Mouse (Mus musculus) kidney, embryonic 16.5 days (tissue): ENCODE measurements around the gene Il1r1. TPM values are rescaled to one million over a fixed set of nuclear protein-coding genes. Genes with fewer than 3 reads are reported as not detected.
A peak's percentile ranks its signal among the peaks of the same experiment; 100 is the strongest.

Experiments used
- ATAC-seq: fragments of 200-750 bp; cut with Nextera tagmentation; 2 replicates; pipeline ENCODE4 v1.8.0; 2017; ENCODE audit warnings: moderate TSS enrichment; ENCODE audit not compliant: low FRiP score, low TSS enrichment
- H3K27ac ChIP-seq: fragments of 300-500 bp; sonication (generic); 2 replicates; pipeline ENCODE4 v1.5.1; 2014; ENCODE audit warnings: low read length
- H3K27me3 ChIP-seq: fragments of 300-500 bp; sonication (generic); 2 replicates; pipeline ENCODE4 v1.6.1; 2014; ENCODE audit warnings: low read length, control low read depth, mixed read lengths; ENCODE audit not compliant: insufficient read depth
- H3K36me3 ChIP-seq: fragments of 300-500 bp; sonication (generic); 2 replicates; pipeline ENCODE4 v1.6.1; 2014; ENCODE audit warnings: low read length, control low read depth, mixed read lengths; ENCODE audit not compliant: insufficient read depth
- H3K4me1 ChIP-seq: fragments of 300-500 bp; sonication (generic); 2 replicates; pipeline ENCODE4 v1.6.1; 2014; ENCODE audit warnings: low read length, control low read depth, mixed read lengths; ENCODE audit not compliant: insufficient read depth
- H3K4me2 ChIP-seq: fragments of 300-500 bp; sonication (generic); replicated peaks from 2 replicates; pipeline ENCODE4 v1.6.1; 2014; ENCODE audit warnings: low read depth, low read length
- H3K4me3 ChIP-seq: fragments of 300-500 bp; sonication (generic); 2 replicates; pipeline ENCODE4 v1.5.1; 2014; ENCODE audit warnings: mild to moderate bottlenecking, low read length
- H3K9ac ChIP-seq: fragments of 300-500 bp; sonication (generic); replicated peaks from 2 replicates; pipeline ENCODE4 v1.6.1; 2014; ENCODE audit warnings: low read length
- H3K9me3 ChIP-seq: fragments of 300-500 bp; sonication (generic); 2 replicates; pipeline ENCODE4 v1.6.1; 2016; ENCODE audit warnings: low read length, control low read depth
- WGBS: fragments of 180-500 bp; shearing (Covaris S2); extraction: QIAGEN DNeasy Blood & Tissue Kit; methylation state at CpG from one replicate; pipeline ENCODE4 v1.1.7; 2014; 5-methylcytosine and 5-hydroxymethylcytosine counted together
- polyA plus RNA-seq: library from polyadenylated mRNA; unstranded; fragments of >200 nt; fragmentation: Nextera tagmentation; extraction: Ambion mirVana; gene quantifications from 2 replicates; pipeline ENCODE4 v1.2.1, GENCODE M21; 2015

Il1r1 gene
- polyA plus RNA-seq, 1 experiment from 2014 or later = 5.3 TPM

- H3K27ac ChIP-seq = no peak overlapping the region
- H3K36me3 ChIP-seq = no peaks in the 10 kb centered on the region
- ATAC-seq = no peak
- H3K4me1 ChIP-seq = peaks cover 18% of the 10 kb centered on the region
- no peak overlapping the region for H3K4me3 ChIP-seq
- H3K9ac ChIP-seq = no peak overlapping the region
- 89% methylated on average over 8 of the region's 8 CpGs for WGBS
- H3K27me3 ChIP-seq = no peaks in the 10 kb centered on the region
- no peak overlapping the region for H3K4me2 ChIP-seq
- H3K9me3 ChIP-seq = no peaks in the 10 kb centered on the region
These were observed 38.8 kb downstream of the Il1r1 start for GRCm38 (mm10) chr1:40263679-40264078.

GRCm38 (mm10) chr1:40265301-40265835, 40.5 kb downstream of the Il1r1 start:
- Histone ChIP-seq H3K36me3 (no peaks in the 10 kb centered on the region), H3K27ac (no peak overlapping the region), H3K4me1 (peaks cover 18% of the 10 kb centered on the region), H3K9me3 (no peaks in the 10 kb centered on the region), H3K4me3 (no peak overlapping the region), H3K27me3 (no peaks in the 10 kb centered on the region), H3K4me2 (no peak overlapping the region), H3K9ac (no peak overlapping the region)
- 67% methylated on average over 6 of the region's 6 CpGs for WGBS
- no peak for ATAC-seq

GRCm38 (mm10) chr1:40266431-40267260, 41.8 kb downstream of the Il1r1 start:
- Histone ChIP-seq H3K4me2 (peak overlapping the region; percentile 79), H3K9me3 (no peaks in the 10 kb centered on the region), H3K36me3 (no peaks in the 10 kb centered on the region), H3K4me3 (peak overlapping the region; percentile 56), H3K4me1 (peaks cover 18% of the 10 kb centered on the region), H3K27me3 (no peaks in the 10 kb centered on the region), H3K9ac (peak overlapping the region; percentile 75), H3K27ac (peak overlapping the region; percentile 67)
- ATAC-seq = peak; percentile 93
- 1% methylated on average over 30 of the region's 36 CpGs for WGBS

GRCm38 (mm10) chr1:40267846-40268245, 43.0 kb downstream of the Il1r1 start:
- no peaks in the 10 kb centered on the region for H3K9me3 ChIP-seq
- WGBS = 93% methylated on average over 6 of the region's 6 CpGs
- ATAC-seq = no peak
- no peak overlapping the region for H3K4me3 ChIP-seq
- no peak overlapping the region for H3K9ac ChIP-seq
- no peaks in the 10 kb centered on the region for H3K36me3 ChIP-seq
- H3K27ac ChIP-seq = no peak overlapping the region
- peak overlapping the region; percentile 79 for H3K4me2 ChIP-seq
- no peaks in the 10 kb centered on the region for H3K27me3 ChIP-seq
- H3K4me1 ChIP-seq = peaks cover 18% of the 10 kb centered on the region

GRCm38 (mm10) chr1:40268536-40268935, 43.7 kb downstream of the Il1r1 start:
- H3K27ac ChIP-seq = no peak overlapping the region
- H3K4me3 ChIP-seq = no peak overlapping the region
- H3K27me3 ChIP-seq = no peaks in the 10 kb centered on the region
- ATAC-seq = no peak
- no peaks in the 10 kb centered on the region for H3K9me3 ChIP-seq
- no peaks in the 10 kb centered on the region for H3K36me3 ChIP-seq
- no peak overlapping the region for H3K4me2 ChIP-seq
- WGBS = 74% methylated on average over 6 of the region's 6 CpGs
- no peak overlapping the region for H3K9ac ChIP-seq
- peaks cover 14% of the 10 kb centered on the region for H3K4me1 ChIP-seq

- H3K9me3 ChIP-seq = no peaks in the 10 kb centered on the region
- no peak overlapping the region for H3K4me2 ChIP-seq
- H3K9ac ChIP-seq = no peak overlapping the region
- H3K27ac ChIP-seq = no peak overlapping the region
- 71% methylated on average over 12 of the region's 12 CpGs for WGBS
- H3K36me3 ChIP-seq = no peaks in the 10 kb centered on the region
- peaks cover 14% of the 10 kb centered on the region for H3K4me1 ChIP-seq
- no peaks in the 10 kb centered on the region for H3K27me3 ChIP-seq
- ATAC-seq = no peak
- no peak overlapping the region for H3K4me3 ChIP-seq
These were observed 45.5 kb downstream of the Il1r1 start for GRCm38 (mm10) chr1:40270415-40270814.

- Histone ChIP-seq H3K9ac (no peak overlapping the region), H3K4me1 (peaks cover 11% of the 10 kb centered on the region), H3K9me3 (no peaks in the 10 kb centered on the region), H3K4me2 (no peak overlapping the region), H3K27ac (no peak overlapping the region), H3K36me3 (no peaks in the 10 kb centered on the region), H3K27me3 (no peaks in the 10 kb centered on the region), H3K4me3 (no peak overlapping the region)
- 82% methylated on average over 4 of the region's 4 CpGs for WGBS
- no peak for ATAC-seq
These were observed 46.2 kb downstream of the Il1r1 start for GRCm38 (mm10) chr1:40271052-40271451.

- H3K27ac ChIP-seq = no peak overlapping the region
- no peaks in the 10 kb centered on the region for H3K9me3 ChIP-seq
- no peak for ATAC-seq
- H3K27me3 ChIP-seq = no peaks in the 10 kb centered on the region
- H3K4me1 ChIP-seq = peaks cover 7% of the 10 kb centered on the region
- H3K4me2 ChIP-seq = no peak overlapping the region
- 93% methylated on average over 10 of the region's 10 CpGs for WGBS
- no peak overlapping the region for H3K4me3 ChIP-seq
- no peaks in the 10 kb centered on the region for H3K36me3 ChIP-seq
- H3K9ac ChIP-seq = no peak overlapping the region
These were observed 46.7 kb downstream of the Il1r1 start for GRCm38 (mm10) chr1:40271486-40272055.

- WGBS = 93% methylated on average over 3 of the region's 3 CpGs
- Histone ChIP-seq H3K4me2 (no peak overlapping the region), H3K36me3 (no peaks in the 10 kb centered on the region), H3K4me3 (no peak overlapping the region), H3K27me3 (no peaks in the 10 kb centered on the region), H3K9ac (no peak overlapping the region), H3K9me3 (no peaks in the 10 kb centered on the region), H3K27ac (no peak overlapping the region), H3K4me1 (peaks cover 3% of the 10 kb centered on the region)
- no peak for ATAC-seq
These were observed 47.3 kb downstream of the Il1r1 start for GRCm38 (mm10) chr1:40272204-40272603.

GRCm38 (mm10) chr1:40273491-40273890, 48.6 kb downstream of the Il1r1 start:
- Histone ChIP-seq H3K9me3 (no peaks in the 10 kb centered on the region), H3K4me3 (no peak overlapping the region), H3K4me1 (no peaks in the 10 kb centered on the region), H3K27ac (no peak overlapping the region), H3K36me3 (no peaks in the 10 kb centered on the region), H3K27me3 (no peaks in the 10 kb centered on the region), H3K9ac (no peak overlapping the region), H3K4me2 (no peak overlapping the region)
- WGBS = 67% methylated on average over 1 of the region's 1 CpGs
- no peak for ATAC-seq
